18 mouse cellular contexts compared by ENCODE assay signal in genomic region chr6:36596574-36596973, GRCm38 (mm10).
DNase-seq lines count a peak whose midpoint lies in the region; ATAC-seq lines count a peak whose summit lies in the region.
"Had no signal": no experiment of that assay in that cellular context is flagged by ENCODE, and none has a peak within 500 bp of the region (broad histone marks: within the 10 kb centered on the region; RNA-seq: fewer than 3 reads in every experiment).

No protein-coding gene starts in this region.

- no peak overlapping the region for H3K9ac ChIP-seq in heart, embryonic 12.5 days
- no peak overlapping the region for H3K9ac ChIP-seq in heart, embryonic 16.5 days (ENCODE audit: low read length)
- no peak overlapping the region for H3K9ac ChIP-seq in kidney, embryonic 15.5 days
- H3K9ac ChIP-seq: embryonic facial prominence, embryonic 13.5 days; intestine, embryonic 15.5 days had no signal

- H3K4me3 ChIP-seq in heart, embryonic 12.5 days: no peak overlapping the region
- no peak overlapping the region for H3K4me3 ChIP-seq in heart, embryonic 16.5 days (ENCODE audit: low read length)
- H3K4me3 ChIP-seq in kidney, embryonic 15.5 days (replicated peaks): no peak overlapping the region
- H3K4me3 ChIP-seq: embryonic facial prominence, embryonic 13.5 days; forebrain, embryonic 10.5 days; intestine, embryonic 15.5 days had no signal

- no peaks in the 10 kb centered on the region for H3K36me3 ChIP-seq in heart, embryonic 12.5 days
- no peaks in the 10 kb centered on the region for H3K36me3 ChIP-seq in heart, embryonic 16.5 days (ENCODE audit: control insufficient read depth, insufficient read depth)
- no peaks in the 10 kb centered on the region for H3K36me3 ChIP-seq in kidney, embryonic 15.5 days
- H3K36me3 ChIP-seq: embryonic facial prominence, embryonic 13.5 days; forebrain, embryonic 10.5 days; intestine, embryonic 15.5 days had no signal

- no peaks in the 10 kb centered on the region for H3K9me3 ChIP-seq in heart, embryonic 12.5 days (replicated peaks)
- no peaks in the 10 kb centered on the region for H3K9me3 ChIP-seq in heart, embryonic 16.5 days (replicated peaks; ENCODE audit: control insufficient read depth, low read length)
- no peaks in the 10 kb centered on the region for H3K9me3 ChIP-seq in kidney, embryonic 15.5 days (replicated peaks)
- H3K9me3 ChIP-seq: embryonic facial prominence, embryonic 13.5 days; forebrain, embryonic 10.5 days; intestine, embryonic 15.5 days had no signal

- no peaks in the 10 kb centered on the region for H3K27me3 ChIP-seq in heart, embryonic 12.5 days (replicated peaks)
- no peaks in the 10 kb centered on the region for H3K27me3 ChIP-seq in heart, embryonic 16.5 days (ENCODE audit: control insufficient read depth, insufficient read depth, low read length)
- no peaks in the 10 kb centered on the region for H3K27me3 ChIP-seq in kidney, embryonic 15.5 days
- H3K27me3 ChIP-seq: embryonic facial prominence, embryonic 13.5 days; intestine, embryonic 15.5 days had no signal

- WGBS in heart, embryonic 12.5 days: 43% methylated on average over 3 of the region's 3 CpGs
- WGBS in heart, embryonic 16.5 days: 18% methylated on average over 3 of the region's 3 CpGs
- 71% methylated on average over 3 of the region's 3 CpGs for WGBS in kidney, embryonic 15.5 days

- peaks cover 3% of the 10 kb centered on the region for H3K4me1 ChIP-seq in heart, embryonic 12.5 days (replicated peaks)
- peaks cover 9% of the 10 kb centered on the region; the same call in 1 of the 2 replicates for H3K4me1 ChIP-seq in heart, embryonic 16.5 days (ENCODE audit: control insufficient read depth, insufficient read depth, low read length)
- H3K4me1 ChIP-seq in kidney, embryonic 15.5 days: no peaks in the 10 kb centered on the region
- H3K4me1 ChIP-seq: embryonic facial prominence, embryonic 13.5 days; forebrain, embryonic 10.5 days; intestine, embryonic 15.5 days had no signal

- H3K27ac ChIP-seq in heart, embryonic 12.5 days (ENCODE audit: poor library complexity, severe bottlenecking): no peak overlapping the region
- H3K27ac ChIP-seq in heart, embryonic 16.5 days (ENCODE audit: low read length): peak overlapping the region; percentile 75
- no peak overlapping the region for H3K27ac ChIP-seq in kidney, embryonic 15.5 days
- H3K27ac ChIP-seq: embryonic facial prominence, embryonic 13.5 days; forebrain, embryonic 10.5 days; intestine, embryonic 15.5 days had no signal

- no peak for ATAC-seq in heart, embryonic 12.5 days (ENCODE audit: insufficient number of reproducible peaks, low FRiP score)
- ATAC-seq in heart, embryonic 16.5 days (replicated peaks; ENCODE audit: extremely low read depth, insufficient read depth, low FRiP score): peak; percentile 80
- no peak for ATAC-seq in kidney, embryonic 15.5 days (replicated peaks; ENCODE audit: low FRiP score)
- ATAC-seq: CD4-positive, CD25-positive, alpha-beta regulatory T cell, adult 4 months; intestine, embryonic 15.5 days had no signal

- H3K4me2 ChIP-seq in heart, embryonic 12.5 days: no peak overlapping the region
- H3K4me2 ChIP-seq in heart, embryonic 16.5 days (ENCODE audit: low read depth, low read length): no peak overlapping the region
- no peak overlapping the region for H3K4me2 ChIP-seq in kidney, embryonic 15.5 days
- H3K4me2 ChIP-seq: embryonic facial prominence, embryonic 13.5 days; intestine, embryonic 15.5 days; liver, embryonic 11.5 days had no signal

- peak; percentile 55 to 61 for DNase-seq in heart, adult 18-20 months
- peak; percentile 9 for DNase-seq in lung, postnatal 10 days
- no peak for DNase-seq in lung, postnatal 14 days
- DNase-seq in brain, adult 2 months (ENCODE audit: low read depth, low spot score): peak; percentile 43
- no peak for DNase-seq in adrenal gland, adult (ENCODE audit: inconsistent age in 2 of 2, low spot score in 1 of 2)
- DNase-seq: adrenal gland, postnatal 14 days; kidney, postnatal 25 days; layer of hippocampus, adult 9-11 months; right cerebral cortex, postnatal 25 days; thymus, postnatal 36 days had no signal

Comparison
In these comparisons a context has a peak if more than half of its experiments do, and no peak if none do; other contexts are left out.
1. DNase-seq: peak in heart, adult 18-20 months (2 of 2), lung, postnatal 10 days (single experiment) and brain, adult 2 months (single experiment); none in lung, postnatal 14 days (single experiment) and adrenal gland, adult (0 of 2).